Mouse (Mus musculus) hindbrain, embryonic 14.5 days (tissue): ENCODE data around the gene Mapk1. TPM values are rescaled to one million over a fixed set of nuclear protein-coding genes. Genes with fewer than 3 reads are reported as not detected.
"Not testable (repeated sequence)": the region's sequence is repeated elsewhere in the genome, so short reads cannot be mapped to it uniquely, and the experiment has no call there.

Experiments used
- ATAC-seq: fragments of 200-750 bp; cut with Nextera tagmentation; 2 replicates; pipeline ENCODE4 v1.8.0; 2017; ENCODE audit warnings: moderate number of reproducible peaks, mild to moderate bottlenecking, moderate TSS enrichment, moderate library complexity; ENCODE audit not compliant: low FRiP score
- DNase-seq: peaks from one replicate; pipeline ENCODE4 v3.0.0-alpha.2; 2015; ENCODE audit warnings: low spot score
- H3K27ac ChIP-seq: fragments of 300-500 bp; sonication (generic); 2 replicates; pipeline ENCODE4 v1.5.1; 2014; ENCODE audit warnings: mild to moderate bottlenecking, moderate library complexity
- H3K27me3 ChIP-seq: fragments of 300-500 bp; sonication (generic); 2 replicates; pipeline ENCODE4 v1.6.1; 2014; ENCODE audit warnings: mild to moderate bottlenecking, low read length, mixed read lengths; ENCODE audit not compliant: control insufficient read depth, insufficient read depth
- H3K36me3 ChIP-seq: fragments of 300-500 bp; sonication (generic); replicated peaks from 2 replicates; pipeline ENCODE4 v1.6.1; 2014; ENCODE audit not compliant: control insufficient read depth, insufficient read depth
- H3K4me1 ChIP-seq: fragments of 300-500 bp; sonication (generic); replicated peaks from 2 replicates; pipeline ENCODE4 v1.6.1; 2014; ENCODE audit warnings: antibody characterized with exemption, low read length, mixed read lengths; ENCODE audit not compliant: control insufficient read depth, insufficient read depth
- H3K4me2 ChIP-seq: fragments of 300-500 bp; sonication (generic); replicated peaks from 2 replicates; pipeline ENCODE4 v1.6.1; 2014; ENCODE audit warnings: mild to moderate bottlenecking, moderate library complexity
- H3K4me3 ChIP-seq: fragments of 300-500 bp; sonication (generic); replicated peaks from 2 replicates; pipeline ENCODE4 v1.5.1; 2014; ENCODE audit warnings: mild to moderate bottlenecking, low read length
- H3K9ac ChIP-seq: fragments of 300-500 bp; sonication (generic); 2 replicates; pipeline ENCODE4 v1.6.1; 2014
- H3K9me3 ChIP-seq: fragments of 300-500 bp; sonication (generic); 2 replicates; pipeline ENCODE4 v1.6.1; 2016; ENCODE audit warnings: low read length; ENCODE audit not compliant: control insufficient read depth
- WGBS: fragments of 180-500 bp; shearing (Covaris S2); extraction: QIAGEN DNeasy Blood & Tissue Kit; methylation state at CpG from one replicate; pipeline ENCODE4 v1.1.7; 2014; 5-methylcytosine and 5-hydroxymethylcytosine counted together
- polyA plus RNA-seq: library from polyadenylated mRNA; unstranded; fragments of >200 nt; fragmentation: Nextera tagmentation; extraction: Ambion mirVana; gene quantifications from 2 replicates; pipeline ENCODE4 v1.2.1, GENCODE M21; 2014

Mapk1 gene
- polyA plus RNA-seq, 1 experiment from 2014 or later = 223 TPM

- Histone ChIP-seq H3K27me3 (no peaks in the 10 kb centered on the region), H3K36me3 (no peaks in the 10 kb centered on the region), H3K4me3 (peak overlapping the region; percentile 99), H3K27ac (peak overlapping the region; percentile 95), H3K9me3 (no peaks in the 10 kb centered on the region), H3K9ac (peak overlapping the region; percentile 92), H3K4me2 (peak overlapping the region; percentile 89), H3K4me1 (peaks cover 19% of the 10 kb centered on the region)
- ATAC-seq (peak; percentile 72), DNase-seq (peak; percentile 69)
- WGBS = under 1% methylated on average over 73 of the region's 75 CpGs
Observed at GRCm38 (mm10) chr16:16983534-16984422, 596 bp downstream of the Mapk1 start.

GRCm38 (mm10) chr16:16984423-16984941 is 1.3 kb downstream of the Mapk1 start:
- Histone ChIP-seq H3K9ac (peak overlapping the region; percentile 92), H3K9me3 (no peaks in the 10 kb centered on the region), H3K27me3 (no peaks in the 10 kb centered on the region), H3K4me2 (peak overlapping the region; percentile 89), H3K36me3 (no peaks in the 10 kb centered on the region), H3K4me1 (peaks cover 19% of the 10 kb centered on the region), H3K4me3 (peak overlapping the region; percentile 99), H3K27ac (no peak overlapping the region; the same call in 1 of the 2 replicates)
- ATAC-seq (no peak), DNase-seq (no peak)
- WGBS = 28% methylated on average over 9 of the region's 9 CpGs

- no peaks in the 10 kb centered on the region for H3K27me3 ChIP-seq
- H3K36me3 ChIP-seq = no peaks in the 10 kb centered on the region
- 85% methylated on average over 2 of the region's 2 CpGs for WGBS
- H3K4me2 ChIP-seq = no peak overlapping the region
- no peak overlapping the region for H3K9ac ChIP-seq
- H3K4me3 ChIP-seq = no peak overlapping the region
- H3K4me1 ChIP-seq = peaks cover 19% of the 10 kb centered on the region
- no peak for DNase-seq
- ATAC-seq = no peak
- no peaks in the 10 kb centered on the region for H3K9me3 ChIP-seq
- H3K27ac ChIP-seq = no peak overlapping the region
Observed at GRCm38 (mm10) chr16:16987248-16987647, 4.1 kb downstream of the Mapk1 start.

GRCm38 (mm10) chr16:16988842-16989241 is 5.7 kb downstream of the Mapk1 start:
- H3K9ac ChIP-seq = no peak overlapping the region
- no peak overlapping the region for H3K27ac ChIP-seq
- H3K4me1 ChIP-seq = peaks cover 19% of the 10 kb centered on the region
- no peak for DNase-seq
- H3K27me3 ChIP-seq = no peaks in the 10 kb centered on the region
- 89% methylated on average over 5 of the region's 5 CpGs for WGBS
- no peaks in the 10 kb centered on the region for H3K36me3 ChIP-seq
- no peak for ATAC-seq
- H3K4me2 ChIP-seq = no peak overlapping the region
- H3K4me3 ChIP-seq = no peak overlapping the region
- no peaks in the 10 kb centered on the region for H3K9me3 ChIP-seq

GRCm38 (mm10) chr16:16990021-16990420 is 6.8 kb downstream of the Mapk1 start:
- peaks cover 11% of the 10 kb centered on the region for H3K4me1 ChIP-seq
- DNase-seq (no peak), ATAC-seq (no peak)
- no peaks in the 10 kb centered on the region for H3K36me3 ChIP-seq
- no peak overlapping the region for H3K4me3 ChIP-seq
- no peaks in the 10 kb centered on the region for H3K27me3 ChIP-seq
- no peak overlapping the region for H3K9ac ChIP-seq
- no peaks in the 10 kb centered on the region for H3K9me3 ChIP-seq
- no peak overlapping the region for H3K27ac ChIP-seq
- 80% methylated on average over 4 of the region's 4 CpGs for WGBS
- H3K4me2 ChIP-seq = no peak overlapping the region

GRCm38 (mm10) chr16:16994426-16995052 is 11.4 kb downstream of the Mapk1 start:
- no peaks in the 10 kb centered on the region for H3K36me3 ChIP-seq
- H3K27ac ChIP-seq = no peak overlapping the region
- H3K27me3 ChIP-seq = no peaks in the 10 kb centered on the region
- no peaks in the 10 kb centered on the region; the same call in 1 of the 2 replicates for H3K4me1 ChIP-seq
- no peak overlapping the region for H3K4me3 ChIP-seq
- H3K4me2 ChIP-seq = no peak overlapping the region
- H3K9me3 ChIP-seq = no peaks in the 10 kb centered on the region
- no peak for ATAC-seq
- no peak for DNase-seq
- H3K9ac ChIP-seq = no peak overlapping the region
- 85% methylated on average over 4 of the region's 4 CpGs for WGBS

GRCm38 (mm10) chr16:16996121-16996729 is 13.0 kb downstream of the Mapk1 start:
- H3K4me2 ChIP-seq, H3K27ac ChIP-seq, H3K4me1 ChIP-seq, H3K4me3 ChIP-seq, H3K9me3 ChIP-seq, DNase-seq, ATAC-seq, H3K9ac ChIP-seq, H3K27me3 ChIP-seq, H3K36me3 ChIP-seq: not testable (repeated sequence)
- 86% methylated on average over 10 of the region's 10 CpGs for WGBS

- H3K4me2 ChIP-seq = no peak overlapping the region
- H3K9ac ChIP-seq = no peak overlapping the region
- H3K36me3 ChIP-seq = no peaks in the 10 kb centered on the region; the same call in 1 of the 2 replicates
- DNase-seq (no peak), ATAC-seq (no peak)
- H3K27me3 ChIP-seq = no peaks in the 10 kb centered on the region
- H3K9me3 ChIP-seq = no peaks in the 10 kb centered on the region
- WGBS = 91% methylated on average over 3 of the region's 3 CpGs
- no peak overlapping the region for H3K4me3 ChIP-seq
- H3K4me1 ChIP-seq = no peaks in the 10 kb centered on the region
- no peak overlapping the region for H3K27ac ChIP-seq
Observed at GRCm38 (mm10) chr16:17001109-17001508, 17.9 kb downstream of the Mapk1 start.

GRCm38 (mm10) chr16:17007070-17007469 is 23.9 kb downstream of the Mapk1 start:
- Histone ChIP-seq H3K4me2 (no peak overlapping the region), H3K27me3 (no peaks in the 10 kb centered on the region), H3K9me3 (no peaks in the 10 kb centered on the region), H3K27ac (no peak overlapping the region), H3K36me3 (no peaks in the 10 kb centered on the region), H3K4me3 (no peak overlapping the region), H3K9ac (no peak overlapping the region), H3K4me1 (no peaks in the 10 kb centered on the region)
- 83% methylated on average over 1 of the region's 1 CpGs for WGBS
- DNase-seq (no peak), ATAC-seq (no peak)
